Mouse (Mus musculus): ENCODE results near the gene Fto.

- no peak for TF ChIP-seq EP300 (IDR thresholded peaks at IDR 0.05; ENCODE audit: low read depth)
- no peak for TF ChIP-seq CTCF (IDR thresholded peaks at IDR 0.05; ENCODE audit: low read depth)
Measured at GRCm38 (mm10) chr8:91625686-91626558, 312.6 kb downstream of the Fto start.

Measured in liver, embryonic 14.5 days (tissue).